ENCODE assay signal across 18 mouse cellular contexts in the genomic region with DNA sequence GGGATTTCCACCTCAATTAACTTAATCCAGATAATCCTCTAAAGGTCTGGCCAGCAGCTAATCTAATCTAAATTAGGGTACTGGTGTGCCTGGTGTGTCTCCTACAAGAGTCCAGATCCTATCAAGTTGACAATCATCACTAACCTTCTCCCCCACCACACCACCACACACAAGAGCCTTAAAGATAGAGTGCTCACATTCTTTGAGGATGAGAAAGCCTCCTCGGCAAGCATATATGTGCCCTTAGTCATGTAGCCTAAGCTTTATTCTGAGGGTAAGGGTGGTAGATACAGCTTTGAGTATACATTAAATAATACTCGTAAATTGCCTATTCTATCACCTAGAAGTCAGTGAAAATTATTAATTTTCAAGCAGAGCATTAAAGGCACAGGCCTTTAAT. TPM values are rescaled to one million over a fixed set of nuclear protein-coding genes. Genes with fewer than 3 reads are reported as not detected.
A peak's percentile ranks its signal among the peaks of the same experiment; 100 is the strongest.
DNase-seq lines count a peak whose midpoint lies in the region; ATAC-seq and TF ChIP-seq lines count a peak whose summit lies in the region.
"Had no signal": no experiment of that assay in that cellular context is flagged by ENCODE, and none has a peak within 500 bp of the region (broad histone marks: within the 10 kb centered on the region; RNA-seq: fewer than 3 reads in every experiment).

No protein-coding gene starts in this region.

- H3K4me3 ChIP-seq in heart, embryonic 11.5 days (ENCODE audit: low read depth, low read length): no peak overlapping the region
- no peak overlapping the region for H3K4me3 ChIP-seq in liver, embryonic 11.5 days (ENCODE audit: low read depth, low read length)
- no peak overlapping the region for H3K4me3 ChIP-seq in liver, embryonic 14.5 days (ENCODE audit: insufficient read depth in 1 of 2, low read depth in 2 of 2, low read length in 2 of 2)
- no peak overlapping the region for H3K4me3 ChIP-seq in hindbrain, embryonic 11.5 days (ENCODE audit: low read depth, low read length)
- H3K4me3 ChIP-seq: embryonic facial prominence, embryonic 12.5 days; gastrocnemius, adult 2 months; hindbrain, embryonic 15.5 days; limb, embryonic 12.5 days; midbrain, embryonic 12.5 days had no signal

- no peak overlapping the region for H3K4me2 ChIP-seq in heart, embryonic 11.5 days
- no peak overlapping the region for H3K4me2 ChIP-seq in liver, embryonic 11.5 days
- H3K4me2 ChIP-seq in liver, embryonic 14.5 days (ENCODE audit: low read depth): peak overlapping the region; percentile 64
- no peak overlapping the region for H3K4me2 ChIP-seq in hindbrain, embryonic 11.5 days (replicated peaks; ENCODE audit: low read depth, low read length)
- H3K4me2 ChIP-seq: embryonic facial prominence, embryonic 12.5 days; hindbrain, embryonic 15.5 days; limb, embryonic 12.5 days; midbrain, embryonic 12.5 days had no signal

- TF ChIP-seq EP300 in liver, embryonic 14.5 days (IDR thresholded peaks at IDR 0.05; ENCODE audit: low read depth): no peak

- H3K27ac ChIP-seq in heart, embryonic 11.5 days (ENCODE audit: low read depth, low read length): peak overlapping the region; percentile 65
- H3K27ac ChIP-seq in liver, embryonic 11.5 days (ENCODE audit: low read depth, low read length): 0 out of 2 replicates have a peak overlapping the region, but pooled peaks have one; percentile 11
- H3K27ac ChIP-seq in liver, embryonic 14.5 days: peak overlapping the region; percentile 93
- H3K27ac ChIP-seq in hindbrain, embryonic 11.5 days (ENCODE audit: low read depth, low read length): no peak overlapping the region
- H3K27ac ChIP-seq: embryonic facial prominence, embryonic 12.5 days; gastrocnemius, adult 2 months; hindbrain, embryonic 15.5 days; limb, embryonic 12.5 days; midbrain, embryonic 12.5 days had no signal

- H3K9me3 ChIP-seq in heart, embryonic 11.5 days (replicated peaks; ENCODE audit: control insufficient read depth, low read length): no peaks in the 10 kb centered on the region
- no peaks in the 10 kb centered on the region for H3K9me3 ChIP-seq in liver, embryonic 11.5 days (ENCODE audit: control insufficient read depth, low read length)
- no peaks in the 10 kb centered on the region for H3K9me3 ChIP-seq in liver, embryonic 14.5 days (ENCODE audit: control insufficient read depth, low read length)
- H3K9me3 ChIP-seq in hindbrain, embryonic 11.5 days (ENCODE audit: control insufficient read depth, low read length): no peaks in the 10 kb centered on the region
- H3K9me3 ChIP-seq: embryonic facial prominence, embryonic 12.5 days; hindbrain, embryonic 15.5 days; limb, embryonic 12.5 days; midbrain, embryonic 12.5 days had no signal

- no peaks in the 10 kb centered on the region for H3K27me3 ChIP-seq in heart, embryonic 11.5 days (ENCODE audit: control insufficient read depth, insufficient read depth, low read length)
- no peaks in the 10 kb centered on the region for H3K27me3 ChIP-seq in liver, embryonic 11.5 days (replicated peaks; ENCODE audit: control insufficient read depth, insufficient read depth, low read length)
- H3K27me3 ChIP-seq in liver, embryonic 14.5 days (ENCODE audit: control insufficient read depth, insufficient read depth, low read length): no peaks in the 10 kb centered on the region
- H3K27me3 ChIP-seq in hindbrain, embryonic 11.5 days (ENCODE audit: control insufficient read depth, insufficient read depth, low read length): no peaks in the 10 kb centered on the region
- H3K27me3 ChIP-seq: embryonic facial prominence, embryonic 12.5 days; hindbrain, embryonic 15.5 days; limb, embryonic 12.5 days; midbrain, embryonic 12.5 days had no signal

- no peak overlapping the region for H3K9ac ChIP-seq in heart, embryonic 11.5 days (ENCODE audit: low read depth, low read length)
- no peak overlapping the region for H3K9ac ChIP-seq in liver, embryonic 11.5 days (ENCODE audit: low read depth, low read length)
- peak overlapping the region; percentile 67 for H3K9ac ChIP-seq in liver, embryonic 14.5 days (replicated peaks)
- H3K9ac ChIP-seq in hindbrain, embryonic 11.5 days (ENCODE audit: low read depth, low read length): no peak overlapping the region
- H3K9ac ChIP-seq: embryonic facial prominence, embryonic 12.5 days; hindbrain, embryonic 15.5 days; limb, embryonic 12.5 days; midbrain, embryonic 12.5 days had no signal

- no peak for ATAC-seq in heart, embryonic 11.5 days (replicated peaks; ENCODE audit: insufficient number of reproducible peaks, low FRiP score, low TSS enrichment)
- no peak for ATAC-seq in liver, embryonic 11.5 days (replicated peaks; ENCODE audit: low FRiP score)
- no peak for ATAC-seq in liver, embryonic 14.5 days (ENCODE audit: insufficient read depth)
- no peak for ATAC-seq in hindbrain, embryonic 11.5 days (ENCODE audit: low FRiP score)
- ATAC-seq: activated CD4-positive, CD25-positive, alpha-beta regulatory T cell, adult 4 months; intestine, postnatal 0 days had no signal

- peaks cover 65% of the 10 kb centered on the region for H3K4me1 ChIP-seq in heart, embryonic 11.5 days (ENCODE audit: control insufficient read depth, insufficient read depth, low read length)
- peaks cover 57% of the 10 kb centered on the region for H3K4me1 ChIP-seq in liver, embryonic 11.5 days (replicated peaks; ENCODE audit: control insufficient read depth, insufficient read depth, low read length)
- peaks cover 78 to 82% of the 10 kb centered on the region in 2 experiments for H3K4me1 ChIP-seq in liver, embryonic 14.5 days (replicated peaks; ENCODE audit: control insufficient read depth in 2 of 2, insufficient read depth in 2 of 2, low read length in 1 of 2)
- no peaks in the 10 kb centered on the region; the same call in 1 of the 2 replicates for H3K4me1 ChIP-seq in hindbrain, embryonic 11.5 days (replicated peaks; ENCODE audit: control insufficient read depth, insufficient read depth, low read length)

- 31% methylated on average over 2 of the region's 2 CpGs for WGBS in heart, embryonic 11.5 days (ENCODE audit: insufficient replicate concordance)
- WGBS in liver, embryonic 11.5 days: 46% methylated on average over 2 of the region's 2 CpGs
- 46% methylated on average over 2 of the region's 2 CpGs for WGBS in liver, embryonic 14.5 days (ENCODE audit: insufficient replicate concordance)
- 90% methylated on average over 2 of the region's 2 CpGs for WGBS in hindbrain, embryonic 11.5 days

- no peak for DNase-seq in heart, adult 9 months (ENCODE audit: low spot score in 2 of 2)
- no peak for DNase-seq in liver, embryonic 11.5 days (ENCODE audit: low spot score)
- DNase-seq in liver: no peak
- peak; percentile 61 for DNase-seq in MN1 (ENCODE audit: low spot score)
- DNase-seq in liver, embryonic 14.5 days (ENCODE audit: low read depth in 3 of 3, low spot score in 3 of 3): no peak
- DNase-seq in frontal cortex, postnatal 25 days (ENCODE audit: low spot score in 2 of 2): no peak
- no peak for DNase-seq in hindbrain, embryonic 11.5 days (ENCODE audit: low spot score)
- DNase-seq: adrenal gland, postnatal 14 days; cerebellum, adult 9-11 months; gastrocnemius, adult 2 months; right cerebral cortex, adult 18-20 months had no signal

- H3K36me3 ChIP-seq in heart, embryonic 11.5 days (ENCODE audit: control insufficient read depth, insufficient read depth, low read length): no peaks in the 10 kb centered on the region
- no peaks in the 10 kb centered on the region for H3K36me3 ChIP-seq in liver, embryonic 11.5 days (ENCODE audit: control insufficient read depth, insufficient read depth, low read length)
- H3K36me3 ChIP-seq in liver, embryonic 14.5 days (replicated peaks; ENCODE audit: control insufficient read depth, insufficient read depth, low read depth): no peaks in the 10 kb centered on the region
- H3K36me3 ChIP-seq in hindbrain, embryonic 11.5 days (ENCODE audit: control insufficient read depth, insufficient read depth, low read length): no peaks in the 10 kb centered on the region
- H3K36me3 ChIP-seq: embryonic facial prominence, embryonic 12.5 days; hindbrain, embryonic 15.5 days; limb, embryonic 12.5 days; midbrain, embryonic 12.5 days had no signal

- no peak for TF ChIP-seq CTCF in liver, embryonic 14.5 days (IDR thresholded peaks at IDR 0.05; ENCODE audit: low read depth)

RNA-seq across cellular contexts. Expression of a gene that starts 32.0 kb away (rescaled TPM):
- 73.1 and 86.9 TPM in 2 replicates for polyA plus RNA-seq in heart, embryonic 11.5 days (2014; fragmentation: Nextera tagmentation; extraction: Ambion mirVana)
- 122 and 151 TPM in 2 replicates for polyA plus RNA-seq in liver, embryonic 11.5 days (2014; fragmentation: Nextera tagmentation; extraction: Ambion mirVana)
- polyA plus RNA-seq in liver, embryonic 14.5 days (2012; rRNA removed): 23.2 and 32.2 TPM in 2 replicates
- polyA plus RNA-seq in liver, embryonic 14.5 days (2014; fragmentation: Nextera tagmentation; extraction: Ambion mirVana): 102 and 110 TPM in 2 replicates
- polyA plus RNA-seq in hindbrain, embryonic 11.5 days (2014; fragmentation: Nextera tagmentation; extraction: Ambion mirVana): 66.4 and 73.5 TPM in 2 replicates

RNA-seq across cellular contexts. Expression of a gene that starts 57.2 kb away (rescaled TPM):
- polyA plus RNA-seq in heart, embryonic 11.5 days (2014; fragmentation: Nextera tagmentation; extraction: Ambion mirVana): 39.7 and 44.5 TPM in 2 replicates
- 15.9 and 17.2 TPM in 2 replicates for polyA plus RNA-seq in liver, embryonic 11.5 days (2014; fragmentation: Nextera tagmentation; extraction: Ambion mirVana)
- polyA plus RNA-seq in liver, embryonic 14.5 days (2012; rRNA removed): 3.0 and 4.3 TPM in 2 replicates
- 7.4 and 8.2 TPM in 2 replicates for polyA plus RNA-seq in liver, embryonic 14.5 days (2014; fragmentation: Nextera tagmentation; extraction: Ambion mirVana)
- polyA plus RNA-seq in hindbrain, embryonic 11.5 days (2014; fragmentation: Nextera tagmentation; extraction: Ambion mirVana): 8.3 and 14.3 TPM in 2 replicates
